23 mouse cellular contexts compared by ENCODE assay signal in the genomic region with DNA sequence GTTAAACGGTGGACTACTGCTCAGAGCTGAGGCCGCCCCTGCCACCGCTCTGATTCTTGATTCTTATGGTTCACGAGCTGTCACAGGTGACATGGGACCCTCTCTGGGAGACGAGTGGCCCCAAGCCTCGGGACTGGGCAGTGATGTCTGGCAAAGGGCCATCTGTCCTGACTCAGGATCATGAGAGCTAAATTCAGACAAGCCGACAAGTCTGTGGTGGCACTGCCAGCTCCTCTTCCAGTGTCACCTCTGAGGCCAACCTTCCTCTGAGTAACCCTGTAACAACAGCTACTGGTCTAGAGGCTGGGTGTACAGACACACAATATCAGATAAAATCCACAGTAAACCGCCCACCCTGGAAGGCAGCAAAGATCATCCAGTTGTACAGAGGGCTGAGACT. TPM values are rescaled to one million over a fixed set of nuclear protein-coding genes. Genes with fewer than 3 reads are reported as not detected.
DNase-seq lines count a peak whose midpoint lies in the region; ATAC-seq and TF ChIP-seq lines count a peak whose summit lies in the region.
"Had no signal": no experiment of that assay in that cellular context is flagged by ENCODE, and none has a peak within 500 bp of the region (broad histone marks: within the 10 kb centered on the region; RNA-seq: fewer than 3 reads in every experiment).

No protein-coding gene starts in this region.

- H3K9me3 ChIP-seq in forebrain, embryonic 16.5 days (ENCODE audit: control insufficient read depth, low read length) = no peaks in the 10 kb centered on the region
- H3K9me3 ChIP-seq in forebrain, embryonic 14.5 days (replicated peaks; ENCODE audit: control insufficient read depth, low read length) = no peaks in the 10 kb centered on the region
- H3K9me3 ChIP-seq: embryonic facial prominence, embryonic 15.5 days; heart, embryonic 15.5 days; hindbrain, embryonic 12.5 days; limb, embryonic 10.5 days had no signal

- ATAC-seq in forebrain, embryonic 16.5 days = no peak
- ATAC-seq in forebrain, embryonic 14.5 days = no peak
- ATAC-seq: inflammation-experienced regulatory T-cells, adult 6 months; midbrain, embryonic 16.5 days had no signal

- DNase-seq in forebrain, embryonic 14.5 days (ENCODE audit: low spot score) = no peak
- no peak for DNase-seq in layer of hippocampus, adult 2 months (ENCODE audit: low spot score in 2 of 2)
- no peak for DNase-seq in layer of hippocampus, adult 18-20 months (ENCODE audit: low spot score in 2 of 2)
- peak; percentile 34 to 36 for DNase-seq in heart, postnatal 14 days
- no peak for DNase-seq in gastrocnemius, postnatal 25 days
- no peak for DNase-seq in layer of hippocampus, adult 9-10 months (ENCODE audit: low spot score)
- DNase-seq: adrenal gland, postnatal 25 days; cerebellum, adult 9-10 months; gastrocnemius, postnatal 14 days; kidney, adult 18-20 months; liver; lung, postnatal 4 days; right cerebral cortex, postnatal 25 days; spleen, adult 18-20 months had no signal

- no peak overlapping the region for H3K27ac ChIP-seq in forebrain, embryonic 16.5 days (ENCODE audit: low read length)
- no peak overlapping the region for H3K27ac ChIP-seq in forebrain, embryonic 14.5 days (ENCODE audit: low read depth, low read length)
- H3K27ac ChIP-seq in layer of hippocampus, adult 2 months = peak overlapping the region; percentile 49; the same call in 1 of the 2 replicates
- H3K27ac ChIP-seq: embryonic facial prominence, embryonic 15.5 days; heart, embryonic 15.5 days; hindbrain, embryonic 12.5 days; kidney, postnatal 0 days; limb, embryonic 10.5 days had no signal

- no peaks in the 10 kb centered on the region for H3K27me3 ChIP-seq in forebrain, embryonic 16.5 days (replicated peaks; ENCODE audit: control insufficient read depth, insufficient read depth, low read length)
- H3K27me3 ChIP-seq in forebrain, embryonic 14.5 days (replicated peaks; ENCODE audit: control insufficient read depth, insufficient read depth, low read length) = no peaks in the 10 kb centered on the region
- H3K27me3 ChIP-seq: embryonic facial prominence, embryonic 15.5 days; heart, embryonic 15.5 days had no signal

- no peak for TF ChIP-seq CTCF in layer of hippocampus, adult 2 months (conservative IDR thresholded peaks at IDR 0.05)

- intact Hi-C loops in heart, postnatal 14 days (cut with DNase I) = no loop called here

- H3K9ac ChIP-seq in forebrain, embryonic 16.5 days (replicated peaks; ENCODE audit: low read depth, low read length) = no peak overlapping the region
- H3K9ac ChIP-seq in forebrain, embryonic 14.5 days (ENCODE audit: low read length) = no peak overlapping the region
- H3K9ac ChIP-seq: embryonic facial prominence, embryonic 15.5 days; heart, embryonic 15.5 days; hindbrain, embryonic 12.5 days had no signal

- H3K4me2 ChIP-seq in forebrain, embryonic 16.5 days (ENCODE audit: low read length) = peak overlapping the region; percentile 23; the same call in 1 of the 2 replicates
- no peak overlapping the region for H3K4me2 ChIP-seq in forebrain, embryonic 14.5 days (ENCODE audit: low read length)
- H3K4me2 ChIP-seq: embryonic facial prominence, embryonic 15.5 days; heart, embryonic 15.5 days; hindbrain, embryonic 12.5 days had no signal

- H3K4me1 ChIP-seq in forebrain, embryonic 16.5 days (replicated peaks; ENCODE audit: control insufficient read depth, insufficient read depth, low read length) = peaks cover 87% of the 10 kb centered on the region
- peaks cover 57% of the 10 kb centered on the region for H3K4me1 ChIP-seq in forebrain, embryonic 14.5 days (ENCODE audit: control insufficient read depth, insufficient read depth, low read length)

- 71% methylated on average over 8 of the region's 8 CpGs for WGBS in forebrain, embryonic 16.5 days
- WGBS in forebrain, embryonic 14.5 days = 77% methylated on average over 8 of the region's 8 CpGs

- no peak overlapping the region for H3K4me3 ChIP-seq in forebrain, embryonic 16.5 days (replicated peaks; ENCODE audit: low read length)
- H3K4me3 ChIP-seq in forebrain, embryonic 14.5 days (ENCODE audit: low read depth, low read length) = no peak overlapping the region
- H3K4me3 ChIP-seq in layer of hippocampus, adult 2 months = no peak overlapping the region
- H3K4me3 ChIP-seq: embryonic facial prominence, embryonic 15.5 days; heart, embryonic 15.5 days; hindbrain, embryonic 12.5 days; limb, embryonic 10.5 days had no signal

- H3K36me3 ChIP-seq in forebrain, embryonic 16.5 days (ENCODE audit: control insufficient read depth, insufficient read depth) = no peaks in the 10 kb centered on the region
- H3K36me3 ChIP-seq in forebrain, embryonic 14.5 days (ENCODE audit: control insufficient read depth, insufficient read depth, low read length) = peaks cover 19% of the 10 kb centered on the region
- H3K36me3 ChIP-seq: embryonic facial prominence, embryonic 15.5 days; heart, embryonic 15.5 days had no signal

RNA-seq across cellular contexts. Expression of a gene that starts 20.2 kb away (rescaled TPM):
- polyA plus RNA-seq in forebrain, embryonic 16.5 days (2015; fragmentation: Nextera tagmentation; extraction: Ambion mirVana) = 81.4 and 87.9 TPM in 2 replicates
- polyA plus RNA-seq in forebrain, embryonic 14.5 days (2014; fragmentation: Nextera tagmentation; extraction: Ambion mirVana) = 76.7 and 86.5 TPM in 2 replicates
- 100 to 1,000 TPM; 144 to 145 TPM for total RNA-seq in layer of hippocampus, adult 2 months (2021)
- 100 to 1,000 TPM; 143 to 144 TPM for total RNA-seq in layer of hippocampus, adult 18-20 months (2021)
- total RNA-seq in heart, postnatal 14 days (2021) = 1 to 10 TPM; 1.2 to 8.6 TPM
- total RNA-seq in gastrocnemius, postnatal 25 days (2021) = under 1 TPM in 1 of 2 experiments, not detected in 1; 0.27 TPM
- total RNA-seq: common myeloid progenitor, adult 5-6 weeks had no signal

Comparison
In these comparisons a context has a peak if more than half of its experiments do, and no peak if none do; other contexts are left out.
1. DNase-seq: peak in heart, postnatal 14 days (2 of 2); none in forebrain, embryonic 14.5 days (single experiment), layer of hippocampus, adult 2 months (0 of 2), layer of hippocampus, adult 18-20 months (0 of 2), gastrocnemius, postnatal 25 days (single experiment) and layer of hippocampus, adult 9-10 months (single experiment).
2. RNA of a gene that starts 20.2 kb away (total RNA-seq): 144 to 145 TPM in layer of hippocampus, adult 2 months and 143 to 144 TPM in layer of hippocampus, adult 18-20 months; 1.2 to 8.6 TPM in heart, postnatal 14 days and 0.27 TPM in gastrocnemius, postnatal 25 days; every median in the first group is over 10 times any median in the second.